Mouse (Mus musculus): Measurements from ENCODE around the gene Gimap5.

GRCm38 (mm10) chr6:48696830-48697554 is 49.0 kb upstream of the Gimap5 start:
- no peak for TF ChIP-seq CTCF (conservative IDR thresholded peaks at IDR 0.05; ENCODE audit: insufficient read depth, insufficient read length, low read depth, low read length)
- no peak for TF ChIP-seq POLR2A (IDR thresholded peaks at IDR 0.05; ENCODE audit: low read depth, low read length)

Data from kidney, adult 2 months (tissue).